Mouse (Mus musculus) kidney, adult 18-20 months (tissue): Measurements from ENCODE around the gene Ndufa7.
"Not testable (repeated sequence)": the region's sequence is repeated elsewhere in the genome, so short reads cannot be mapped to it uniquely, and the experiment has no call there.

Experiments
- DNase-seq: peaks from one replicate; pipeline ENCODE4 v3.0.0; 2021

Gene Ndufa7

DNA sequence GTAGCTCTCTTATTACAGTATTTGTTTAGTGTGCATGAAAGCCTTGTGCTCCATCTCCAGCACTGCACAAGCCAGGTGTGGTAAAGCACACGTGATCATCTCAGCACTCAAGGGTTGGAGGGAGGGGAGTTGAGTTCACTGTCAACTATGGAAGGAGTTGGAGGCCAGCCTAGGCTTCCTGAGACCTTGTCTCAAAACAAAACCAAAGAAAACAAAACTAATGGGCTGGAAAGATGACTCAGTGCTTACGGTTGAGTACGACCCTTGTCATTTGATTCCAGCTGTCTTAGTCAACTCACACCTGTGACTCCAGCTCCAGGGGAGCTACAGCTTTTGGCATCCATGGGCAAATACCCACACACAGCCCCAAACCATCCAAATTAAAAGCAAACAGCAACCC is 11.9 kb upstream of the Ndufa7 start:
- DNase-seq: no peak

DNA sequence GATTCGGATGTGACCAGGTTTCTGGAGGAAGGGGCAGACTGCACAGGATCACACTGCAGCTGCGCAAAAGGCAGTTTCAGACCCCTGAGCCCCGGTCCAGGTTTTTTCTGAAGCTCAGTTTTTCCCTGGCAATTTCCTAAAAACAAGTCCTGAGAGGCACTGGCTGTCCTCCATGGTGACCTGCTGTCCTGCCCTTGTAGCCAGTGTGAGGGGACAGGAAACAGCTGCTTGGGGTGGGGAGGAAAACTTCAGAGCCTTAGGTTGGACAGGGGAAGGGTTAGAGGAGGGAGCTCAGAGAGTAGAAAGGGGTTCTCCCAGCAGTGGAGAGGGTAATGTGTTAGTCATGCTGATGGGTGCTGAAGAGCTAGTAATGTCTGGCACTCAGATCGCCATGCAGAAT is 11.4 kb upstream of the Ndufa7 start:
- DNase-seq: peak; percentile 64

DNA sequence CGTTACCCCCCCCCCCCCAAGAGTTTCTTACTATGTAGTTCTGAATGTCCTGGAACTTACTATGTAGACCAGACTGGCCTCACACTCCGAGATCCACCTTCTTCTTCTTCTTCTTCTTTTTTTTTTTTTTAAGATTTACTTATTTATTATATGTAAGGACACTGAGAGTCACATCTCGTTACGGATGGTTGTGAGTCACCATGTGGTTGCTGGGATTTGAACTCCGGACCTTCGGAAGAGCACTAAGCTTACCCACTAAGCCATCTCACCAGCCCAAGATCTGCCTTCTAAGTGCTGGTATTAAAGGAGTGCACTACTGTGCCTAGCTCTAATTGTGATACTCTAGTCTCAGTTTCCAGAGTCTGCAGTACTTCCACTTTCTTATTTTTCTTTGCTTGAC is 9.0 kb upstream of the Ndufa7 start:
- DNase-seq: no peak

DNA sequence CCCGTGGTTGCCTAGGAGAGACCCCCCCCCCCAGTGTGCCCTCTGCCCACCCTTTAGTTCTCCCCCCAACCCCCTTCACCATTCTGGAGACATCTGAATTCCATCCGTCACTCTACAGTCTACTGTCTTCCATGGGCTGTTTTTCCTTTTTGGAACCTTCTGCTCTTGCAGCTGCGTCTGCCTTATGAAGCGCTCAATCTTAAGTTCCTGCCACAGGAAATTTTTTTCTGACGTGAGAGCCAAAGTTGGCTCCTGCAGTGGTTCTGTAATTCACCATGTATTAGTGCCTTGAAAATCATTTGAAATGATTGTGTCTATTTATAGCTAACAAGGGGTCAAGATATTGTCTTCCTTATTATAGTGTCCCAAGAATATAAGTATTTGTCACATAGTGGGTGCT is 7.8 kb upstream of the Ndufa7 start:
- no peak for DNase-seq

DNA sequence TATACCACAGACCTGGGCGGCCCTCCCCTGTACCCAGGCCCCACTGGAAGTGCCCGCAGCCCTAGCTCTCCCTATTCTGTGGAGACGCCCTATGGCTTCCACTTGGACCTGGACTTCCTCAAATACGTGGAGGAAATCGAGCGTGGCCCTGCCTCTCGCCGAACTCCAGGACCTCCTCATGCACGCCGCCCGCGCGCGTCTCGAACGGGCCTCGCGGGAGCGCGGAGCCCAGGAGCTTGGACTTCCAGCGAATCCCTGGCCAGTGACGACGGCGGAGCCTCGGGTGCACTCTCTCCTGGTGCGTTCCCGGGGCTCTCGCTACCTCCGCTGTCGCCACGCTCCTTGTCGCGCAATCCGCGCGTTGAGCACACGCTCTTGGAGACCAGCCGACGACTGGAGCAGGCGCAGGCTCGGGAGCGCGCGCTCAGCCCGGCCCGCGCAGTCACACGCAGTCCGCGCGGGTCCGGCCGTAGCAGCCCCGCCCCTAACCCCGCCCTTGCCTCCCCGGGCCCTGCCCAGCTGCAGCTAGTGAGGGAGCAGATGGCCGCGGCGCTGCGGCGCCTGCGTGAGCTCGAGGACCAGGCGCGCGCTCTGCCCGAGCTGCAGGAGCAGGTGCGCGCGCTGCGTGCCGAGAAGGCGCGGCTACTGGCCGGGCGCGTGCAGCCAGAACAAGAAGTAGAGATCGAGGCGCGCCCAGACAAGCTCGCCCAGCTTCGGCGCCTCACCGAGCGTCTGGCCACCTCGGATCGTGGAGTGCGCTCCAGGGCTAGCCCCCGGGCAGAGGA is 7.0 kb upstream of the Ndufa7 start:
- peak; percentile 88 for DNase-seq

DNA sequence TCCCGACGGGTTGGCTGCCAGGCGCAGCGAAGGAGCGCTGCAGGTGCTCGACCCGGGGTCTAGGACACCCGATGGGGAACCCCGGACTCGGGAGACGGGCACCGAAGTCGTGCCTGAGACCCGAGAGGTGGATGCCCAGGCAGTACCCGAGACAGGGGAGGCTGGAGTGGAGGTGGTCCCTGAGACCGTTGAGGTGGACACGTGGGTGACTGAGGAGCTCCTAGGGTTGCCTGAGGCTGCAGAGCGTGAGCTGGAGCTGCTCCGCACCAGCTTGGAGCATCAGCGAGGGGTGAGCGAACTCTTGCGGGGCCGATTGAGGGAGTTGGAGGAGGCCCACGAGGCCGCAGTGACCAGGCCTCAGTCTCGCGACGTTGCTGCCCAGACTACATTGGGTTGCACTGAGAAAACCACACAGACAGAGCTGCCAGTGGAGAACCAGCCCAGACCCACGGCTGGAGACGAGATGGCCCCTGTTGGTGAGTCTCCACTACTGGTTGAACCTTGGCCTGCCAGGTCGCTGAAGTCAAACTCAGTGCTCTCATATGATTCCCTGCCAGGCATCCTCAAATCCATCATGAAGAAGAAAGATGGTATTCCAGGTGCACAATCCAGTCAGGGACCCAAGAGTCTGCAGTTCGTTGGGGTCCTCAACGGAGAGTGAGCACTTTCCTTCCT is 6.3 kb upstream of the Ndufa7 start:
- no peak for DNase-seq

DNA sequence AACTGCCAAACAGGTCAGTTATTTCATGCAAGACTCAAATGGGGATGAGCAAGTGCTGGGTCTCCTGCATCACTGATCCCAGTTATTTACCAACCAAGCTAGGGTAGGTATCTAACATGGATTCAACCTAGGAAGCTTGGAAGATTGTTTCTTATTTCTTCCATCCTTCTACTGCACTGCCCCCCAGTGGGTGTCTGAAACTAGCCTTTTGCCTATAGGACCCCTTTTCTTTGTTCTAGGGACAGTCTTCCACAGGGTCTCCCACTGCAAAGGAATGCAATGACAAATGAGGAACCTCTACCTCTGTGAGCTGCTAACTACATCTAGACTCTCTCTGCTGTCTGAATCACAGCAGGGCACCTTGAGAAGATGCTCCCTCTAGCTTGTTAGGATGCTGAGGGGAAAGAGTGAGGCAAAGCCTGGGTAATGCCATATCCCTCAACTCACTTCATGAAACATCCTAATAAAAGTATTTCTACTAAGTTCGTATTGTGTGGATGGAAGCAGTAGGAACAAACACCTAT is 1.9 kb upstream of the Ndufa7 start:
- DNase-seq: no peak

DNA sequence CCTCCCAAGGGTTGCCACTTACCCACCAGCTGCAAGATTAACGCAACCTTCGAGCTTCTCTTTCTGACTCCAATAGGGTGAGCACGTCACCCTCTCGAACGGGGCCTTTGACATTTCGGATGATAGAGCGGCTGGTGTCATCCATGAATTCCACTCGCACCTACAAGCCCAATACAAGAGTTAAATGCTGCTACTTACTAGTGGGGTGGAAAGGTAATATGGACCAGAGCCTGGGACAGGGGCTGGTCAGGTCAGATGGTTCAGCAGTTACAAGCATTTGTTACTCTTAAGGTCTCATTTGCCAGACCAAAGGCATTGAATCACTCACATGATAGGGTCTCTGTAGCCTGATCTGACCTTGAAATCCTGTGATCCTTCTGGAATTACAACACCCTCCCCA is 1.2 kb upstream of the Ndufa7 start:
- DNase-seq: not testable (repeated sequence)

DNA sequence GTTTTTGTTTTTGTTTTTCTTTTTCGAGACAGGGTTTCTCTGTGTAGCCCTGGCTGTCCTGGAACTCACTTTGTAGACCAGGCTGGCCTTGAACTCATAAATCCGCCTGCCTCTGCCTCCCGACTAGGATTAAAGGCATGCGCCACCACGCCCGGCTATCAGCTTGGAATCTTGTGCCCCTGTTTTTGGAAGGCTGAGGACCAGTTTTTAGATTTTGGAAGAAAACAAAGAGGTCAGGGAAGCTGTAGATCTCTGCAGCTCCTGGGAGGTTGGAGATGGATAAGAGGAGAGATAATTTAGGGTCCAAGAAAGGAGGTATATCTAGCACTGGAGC is 592 bp downstream of the Ndufa7 start:
- not testable (repeated sequence) for DNase-seq

DNA sequence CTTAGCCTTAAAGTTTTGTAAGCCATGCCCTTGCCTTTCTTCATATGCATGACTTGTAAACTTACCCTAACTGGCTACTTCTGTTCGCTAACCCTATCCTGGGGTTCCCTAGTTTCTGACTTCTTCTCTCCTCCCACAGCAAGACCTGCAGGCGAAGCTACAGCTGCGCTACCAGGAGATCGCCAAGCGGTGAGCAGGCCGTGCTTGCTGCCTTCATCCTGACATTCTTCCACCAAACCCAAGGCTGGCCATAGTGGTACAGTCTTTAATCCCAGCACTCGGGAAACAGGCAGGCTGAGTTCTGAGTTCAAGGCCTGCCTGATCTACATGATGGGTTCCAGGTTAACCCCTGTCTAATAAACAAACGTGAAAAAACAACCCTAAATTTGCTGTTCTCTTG is 1.1 kb downstream of the Ndufa7 start:
- no peak for DNase-seq

DNA sequence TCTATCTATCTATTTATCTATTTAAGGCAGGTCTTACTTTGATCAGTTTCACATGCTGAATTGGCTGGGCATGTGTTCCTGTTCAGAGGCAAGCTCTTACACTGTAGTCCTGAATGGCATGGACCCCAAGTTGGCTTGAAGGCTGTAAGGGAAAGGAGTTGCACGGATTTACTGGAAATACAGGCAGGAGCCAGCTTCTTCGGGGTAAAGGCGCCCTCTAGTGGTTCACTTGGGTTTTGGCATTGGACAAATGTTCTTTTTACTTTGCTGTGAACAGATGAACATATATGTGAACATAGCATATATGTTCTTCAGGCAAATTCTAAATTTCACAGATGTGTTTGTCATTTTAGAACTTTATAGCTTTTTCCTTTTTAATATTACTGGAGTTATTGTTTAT is 2.5 kb downstream of the Ndufa7 start:
- DNase-seq: peak; percentile 76

DNA sequence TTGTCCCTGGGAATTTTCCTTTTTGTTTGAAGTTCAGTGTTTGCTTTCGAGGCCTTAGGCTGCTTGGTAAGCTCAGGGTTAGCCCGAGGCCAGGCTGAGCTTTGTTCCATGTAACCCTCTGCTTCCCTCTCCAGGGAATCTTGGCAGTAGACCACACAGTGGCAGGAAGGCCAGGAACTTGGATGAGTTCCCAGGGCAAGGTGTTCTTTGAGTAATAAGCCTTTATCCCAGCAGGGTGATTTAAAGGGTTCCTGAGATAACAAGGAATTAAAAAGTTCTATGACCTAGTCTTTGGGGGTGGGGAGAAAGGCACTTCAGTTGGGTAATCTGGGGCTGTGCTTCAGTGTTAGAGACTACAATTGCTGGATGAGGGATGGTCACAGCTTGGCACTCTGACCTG is 4.5 kb downstream of the Ndufa7 start:
- peak; percentile 83 for DNase-seq

DNA sequence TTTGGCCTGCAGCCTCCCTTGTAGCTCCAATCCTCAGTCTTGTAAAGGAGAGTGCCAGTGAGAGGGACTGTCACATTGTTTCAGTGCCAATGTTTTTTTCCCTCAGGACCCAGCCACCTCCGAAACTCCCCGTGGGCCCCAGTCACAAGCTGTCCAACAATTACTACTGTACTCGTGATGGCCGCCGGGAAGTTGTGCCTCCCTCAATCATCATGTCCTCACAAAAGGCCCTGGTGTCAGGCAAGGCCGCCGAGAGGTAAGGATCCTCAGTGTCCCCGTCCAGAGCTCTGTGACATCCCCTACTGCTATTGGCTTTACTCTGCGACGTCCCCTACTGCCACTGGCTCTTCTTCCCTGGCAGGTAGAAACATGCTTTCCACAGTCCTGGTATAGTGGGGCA is 5.2 kb downstream of the Ndufa7 start:
- no peak for DNase-seq

DNA sequence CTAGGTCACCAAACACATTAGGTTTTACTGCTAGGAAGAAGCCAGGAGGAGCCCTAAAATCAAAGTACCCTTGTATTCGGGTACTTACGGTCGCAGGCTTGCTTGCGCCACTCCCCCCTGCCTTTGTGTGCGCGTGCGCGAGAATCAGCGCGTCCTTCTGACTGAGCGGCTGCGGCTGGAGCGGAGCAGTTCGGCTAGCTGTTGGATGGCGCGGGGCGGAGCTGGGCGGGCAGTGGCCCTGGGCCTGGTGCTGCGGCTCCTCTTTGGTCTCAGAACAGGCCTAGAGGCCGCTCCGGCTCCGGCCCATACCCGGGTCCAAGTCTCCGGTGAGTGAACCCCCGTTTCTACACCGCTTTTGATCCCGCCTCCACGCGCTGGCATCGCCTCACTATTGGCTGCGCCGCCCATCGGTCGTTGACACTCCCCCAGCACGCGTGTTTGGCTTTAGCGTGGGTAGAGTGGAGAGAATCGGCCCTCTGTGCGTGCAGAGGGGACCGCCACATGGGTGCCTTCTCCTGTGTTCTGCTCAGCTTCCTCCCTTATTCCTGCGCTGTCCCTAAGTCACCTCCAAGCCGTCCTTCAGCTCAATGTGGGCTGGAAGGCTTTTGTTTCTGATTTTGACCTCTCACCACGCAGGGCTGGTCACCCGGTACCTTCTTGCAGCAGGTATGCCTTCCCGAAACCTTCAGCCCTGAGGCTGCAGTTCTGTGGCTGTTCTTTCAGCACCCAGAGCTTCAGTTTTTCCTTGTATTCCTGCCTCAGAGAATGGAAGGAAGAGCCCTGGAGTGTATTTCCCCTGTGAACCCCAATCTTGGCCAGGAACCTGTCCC is 18.8 kb downstream of the Ndufa7 start, which contains the start of gene Cd320:
TSS of gene Cd320 (plus strand) at position 126 of the 830 bp plus-strand sequence.
- peak; percentile 95 for DNase-seq

DNA sequence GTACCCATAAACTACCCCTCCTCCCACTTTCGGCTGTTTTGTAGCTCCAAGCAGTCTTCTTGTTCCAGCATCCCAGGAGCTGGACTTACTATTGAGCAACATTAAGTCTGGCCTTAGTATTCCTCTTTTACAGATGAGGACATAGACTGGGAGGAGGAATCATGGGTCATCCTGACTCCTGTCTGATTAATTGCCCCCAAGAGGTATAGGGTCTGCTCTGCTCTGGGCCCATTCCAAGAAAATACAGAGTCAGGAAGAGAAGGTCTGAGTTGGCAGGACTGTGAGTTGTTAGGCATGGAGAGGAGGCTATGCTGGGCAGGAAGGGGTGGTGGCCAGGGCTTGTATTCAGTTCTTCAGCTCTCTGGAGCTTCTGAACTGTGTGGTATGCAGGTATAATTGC is 19.8 kb downstream of the Ndufa7 start:
- DNase-seq: no peak

DNA sequence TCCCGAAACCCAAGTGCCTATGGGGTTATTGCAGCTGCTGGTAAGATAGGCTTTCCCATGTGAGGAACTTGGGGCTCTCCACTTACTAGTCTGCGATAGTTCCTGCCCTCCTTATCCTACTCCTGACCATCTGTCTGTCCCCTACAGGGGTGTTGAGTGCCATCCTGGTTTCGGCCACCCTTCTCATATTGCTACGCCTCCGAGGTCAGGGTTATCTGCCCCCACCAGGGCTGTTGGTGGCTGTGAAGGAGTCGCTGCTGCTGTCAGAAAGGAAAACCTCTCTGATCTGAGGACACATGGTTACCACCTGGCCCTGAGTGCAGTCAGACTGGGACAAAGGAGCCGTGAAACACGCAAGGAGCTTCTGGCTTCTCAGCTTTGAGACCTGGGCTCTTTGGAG is 23.8 kb downstream of the Ndufa7 start:
- no peak for DNase-seq

DNA sequence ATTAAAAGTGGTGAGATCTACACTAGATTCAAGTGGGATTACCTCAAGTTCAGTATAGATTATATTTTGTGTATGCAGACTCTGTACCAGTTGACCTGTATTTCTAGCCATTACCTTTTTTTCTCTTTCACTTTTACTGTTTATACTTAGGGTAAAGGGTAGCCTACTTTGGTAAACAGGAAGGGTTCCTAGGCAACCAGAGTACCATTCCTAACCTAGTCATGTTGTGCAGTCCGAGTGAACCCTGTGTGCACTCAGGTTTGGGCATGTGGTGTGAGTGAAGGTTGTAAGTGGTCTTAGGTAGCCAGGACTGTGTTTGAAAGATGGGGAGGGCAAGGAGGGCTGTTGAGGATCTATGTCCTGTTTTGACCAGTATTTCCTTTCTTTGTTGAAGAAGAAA is 27.0 kb downstream of the Ndufa7 start:
- DNase-seq: no peak

DNA sequence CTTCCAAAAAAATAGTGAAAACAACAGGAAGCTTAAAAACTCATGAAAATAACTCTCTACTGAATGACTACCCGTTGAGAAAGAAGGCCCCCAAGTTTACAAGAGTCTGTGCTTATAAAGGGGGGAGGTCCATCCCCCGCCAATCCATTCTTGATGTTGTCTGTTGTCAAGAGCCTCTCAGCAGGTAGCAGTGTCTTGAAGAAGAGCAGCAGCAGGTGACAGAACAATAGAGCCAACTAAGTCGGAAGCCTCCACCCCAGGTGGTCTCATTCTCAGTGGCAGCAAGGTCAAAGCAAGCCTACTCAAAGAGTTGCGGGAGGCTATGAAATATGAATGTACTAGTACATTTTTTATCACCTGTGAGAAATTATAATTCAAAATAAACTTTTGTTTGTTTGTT is 33.4 kb downstream of the Ndufa7 start:
- no peak for DNase-seq

DNA sequence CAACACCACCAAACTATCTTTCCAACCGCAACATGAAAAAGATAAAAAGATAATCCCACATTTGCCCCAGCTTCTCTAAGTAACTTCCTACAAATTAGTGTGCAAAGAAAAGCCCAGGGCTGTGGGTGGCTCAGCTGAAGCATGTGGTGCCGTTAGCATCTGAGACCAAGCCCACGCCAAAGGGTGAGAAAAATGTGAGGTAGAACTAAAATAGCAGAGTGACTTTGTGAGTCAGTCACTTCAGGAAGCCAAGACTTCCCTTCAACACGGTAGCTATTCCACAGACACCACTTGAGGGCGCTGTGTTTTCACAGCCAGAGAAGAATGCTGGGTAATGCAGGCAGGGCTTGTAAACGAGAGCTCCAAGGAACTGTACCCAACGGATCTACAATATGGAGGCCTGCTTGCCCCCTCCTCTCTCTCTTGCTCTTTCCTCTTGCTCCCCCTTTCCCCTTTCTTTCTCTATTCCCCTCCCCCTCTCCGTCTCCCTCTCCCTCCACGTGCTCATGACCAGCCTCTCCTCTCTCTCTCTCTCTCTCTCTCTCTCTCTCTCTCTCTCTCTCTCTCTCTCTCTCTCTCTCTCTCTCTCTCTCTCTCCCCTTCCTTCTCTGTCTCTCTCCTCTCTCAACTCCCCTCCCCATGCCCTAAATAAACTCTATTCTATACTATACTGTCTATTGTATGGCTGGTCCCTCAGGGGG is 41.1 kb downstream of the Ndufa7 start:
- peak; percentile 53 for DNase-seq

DNA sequence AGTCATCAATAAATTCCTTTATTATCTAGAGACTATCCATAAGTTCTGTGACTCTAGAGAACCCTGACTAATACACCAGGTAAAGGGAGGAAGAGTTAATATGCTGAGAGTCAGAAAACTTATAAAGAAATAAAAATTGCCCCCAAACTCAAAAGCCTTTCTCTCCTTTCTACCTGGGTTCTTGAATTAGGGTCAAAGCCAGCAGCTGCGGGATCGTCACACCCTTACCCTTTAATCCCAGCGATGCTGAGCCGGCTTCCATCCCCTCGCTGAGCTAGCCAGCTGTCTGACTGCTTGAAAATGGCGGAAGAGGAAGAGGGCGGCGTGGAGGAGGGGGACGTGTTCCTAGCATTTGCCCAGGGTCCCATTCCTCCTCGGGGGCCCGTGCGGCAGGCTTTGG is 49.2 kb downstream of the Ndufa7 start, which contains the start of gene Gm7029:
TSS of gene Gm7029 (plus strand) at position 301 of the 400 bp plus-strand sequence.
- not testable (repeated sequence) for DNase-seq

DNA sequence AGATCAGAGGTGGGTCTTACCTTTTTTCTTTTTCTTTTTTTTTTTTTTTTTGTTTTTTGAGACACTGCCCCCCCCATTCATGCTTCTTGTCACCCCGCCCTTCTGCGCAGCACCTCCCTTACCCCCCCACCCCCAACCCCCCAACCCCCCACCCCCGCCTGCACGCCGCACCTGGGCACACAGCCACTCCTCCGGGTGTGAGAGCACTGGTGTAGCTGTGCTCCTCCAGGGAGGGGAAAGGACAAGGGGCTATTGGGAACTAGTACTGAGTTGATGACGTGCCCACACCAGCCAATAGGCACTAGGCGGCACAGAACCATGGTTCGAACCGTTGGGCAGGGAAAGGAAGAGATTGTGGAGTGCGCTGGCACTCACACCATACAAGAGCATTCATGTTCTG is 50.0 kb downstream of the Ndufa7 start:
- DNase-seq: no peak

DNA sequence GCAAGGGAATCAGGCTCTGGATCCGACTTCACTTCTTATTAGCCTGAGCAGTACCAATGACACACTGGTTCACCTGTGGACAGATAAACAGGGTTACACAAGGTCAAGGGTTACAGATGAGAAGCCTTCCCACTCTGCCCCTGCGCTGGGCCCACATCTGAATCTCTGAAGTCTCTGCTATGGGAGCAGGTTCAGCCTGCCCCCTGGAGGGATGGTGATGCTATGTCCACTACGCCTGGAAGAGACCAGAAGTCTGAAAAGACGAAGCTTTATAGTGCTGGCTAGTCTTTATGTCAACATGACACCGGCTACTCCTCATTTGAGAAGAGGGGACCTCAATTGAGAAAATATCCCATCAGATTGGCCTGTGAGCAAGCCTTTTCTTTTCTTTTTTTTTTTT is 51.4 kb downstream of the Ndufa7 start:
- not testable (repeated sequence) for DNase-seq

DNA sequence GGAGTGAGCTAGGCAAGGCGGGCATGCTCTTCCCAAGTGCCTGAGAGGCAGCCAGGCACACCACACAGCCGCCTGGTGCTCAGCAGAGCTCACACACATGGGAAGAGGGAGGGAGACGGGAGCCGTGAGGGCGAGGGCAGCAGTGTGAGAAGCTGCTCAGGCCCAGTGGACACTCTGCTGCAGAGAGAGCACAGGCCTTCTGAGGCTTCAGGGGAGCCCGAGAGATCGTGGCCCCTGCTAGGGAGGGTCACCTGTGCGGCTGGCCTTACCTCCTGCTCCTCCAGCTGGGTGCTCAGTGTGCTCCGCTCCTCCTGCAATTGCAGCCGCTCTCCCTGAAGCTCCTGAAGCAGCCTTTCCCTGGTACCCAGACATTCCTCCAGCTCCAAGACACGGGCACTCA is 59.9 kb downstream of the Ndufa7 start:
- not testable (repeated sequence) for DNase-seq
